Mouse (Mus musculus) forelimb bud, embryonic 11.5 days (tissue): ENCODE results near the gene Adamts13.
A peak's percentile ranks its signal among the peaks of the same experiment; 100 is the strongest.

ENCODE experiments used
- DNase-seq: peaks from one replicate; pipeline ENCODE4 v3.0.0-alpha.2; 2012; ENCODE audit warnings: low read depth, low spot score

The Adamts13 gene

DNA sequence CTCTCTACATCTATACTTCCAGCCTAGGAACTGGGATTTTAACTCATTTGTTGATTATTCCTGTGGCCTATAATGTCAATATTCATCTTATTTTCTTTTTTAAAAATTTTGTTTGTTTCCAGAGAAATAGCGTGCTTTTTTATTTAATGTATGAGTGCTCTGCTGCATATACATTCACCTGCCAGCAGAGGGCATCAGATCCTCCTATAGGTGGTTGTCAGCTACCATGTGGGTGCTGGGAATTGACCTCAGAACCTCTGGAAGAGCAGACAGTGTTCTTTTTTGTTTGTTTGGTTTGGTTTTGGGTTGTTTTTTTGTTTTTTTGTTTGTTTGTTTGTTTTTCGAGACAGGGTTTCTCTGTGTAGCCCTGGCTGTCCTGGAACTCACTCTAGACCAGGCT is 6.0 kb upstream of the Adamts13 start:
- no peak for DNase-seq

DNA sequence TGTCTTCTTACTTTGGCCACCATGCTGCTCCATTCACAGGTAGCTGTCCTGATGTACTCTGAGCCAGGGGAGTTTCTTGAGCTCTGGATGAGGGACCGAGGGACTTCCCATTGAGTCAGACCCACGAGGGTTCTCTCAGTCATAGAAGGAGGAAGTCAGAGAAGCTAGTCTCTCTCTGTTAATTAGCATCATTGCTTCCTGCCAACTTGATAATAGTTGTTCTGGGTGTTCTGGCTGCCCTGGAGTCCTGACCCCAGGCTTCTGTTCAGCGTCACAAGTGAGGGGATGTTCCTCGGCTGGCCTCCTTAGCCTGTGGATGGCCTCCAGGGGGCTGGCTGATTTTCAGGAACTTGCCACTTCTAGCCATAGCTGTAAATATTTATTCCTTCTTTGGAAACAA is 744 bp downstream of the Adamts13 start:
- no peak for DNase-seq

DNA sequence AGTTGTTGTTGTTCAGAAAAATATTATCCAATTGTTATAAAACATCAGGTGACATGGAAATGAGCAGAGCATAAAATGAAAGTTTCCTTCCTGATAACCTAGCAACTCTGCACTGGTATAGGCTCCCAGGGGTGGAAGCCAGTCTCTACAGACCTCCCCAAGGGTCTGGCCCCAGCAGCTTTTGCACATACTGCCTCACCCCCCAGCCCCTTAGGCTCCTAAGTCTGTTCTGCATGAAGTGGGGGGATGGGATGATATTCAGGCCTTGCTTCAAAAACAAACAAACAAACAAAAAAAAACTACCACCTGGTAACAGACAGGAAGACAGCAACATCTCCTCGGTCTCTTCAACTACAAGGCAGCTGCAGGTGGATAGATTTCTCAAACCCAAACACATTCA is 7.1 kb downstream of the Adamts13 start:
- no peak for DNase-seq

DNA sequence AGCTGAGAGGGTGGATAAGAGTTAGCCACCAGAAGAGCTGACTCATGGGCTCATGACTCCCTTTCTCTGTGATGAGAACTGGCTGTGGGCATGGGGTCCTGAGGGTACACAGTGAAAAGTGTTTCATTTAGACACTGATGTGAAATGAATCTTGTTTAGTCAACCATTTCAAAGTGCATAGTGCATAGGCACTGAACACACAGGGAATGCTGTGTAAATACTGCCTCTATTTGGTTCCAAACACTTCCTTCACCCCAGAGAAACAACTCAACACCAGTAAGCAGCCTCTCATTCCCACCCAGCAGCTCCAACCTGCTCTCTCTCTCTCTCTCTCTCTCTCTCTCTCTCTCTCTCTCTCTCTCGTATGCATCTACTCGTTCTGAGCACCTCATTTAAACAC is 11.0 kb downstream of the Adamts13 start:
- no peak for DNase-seq

DNA sequence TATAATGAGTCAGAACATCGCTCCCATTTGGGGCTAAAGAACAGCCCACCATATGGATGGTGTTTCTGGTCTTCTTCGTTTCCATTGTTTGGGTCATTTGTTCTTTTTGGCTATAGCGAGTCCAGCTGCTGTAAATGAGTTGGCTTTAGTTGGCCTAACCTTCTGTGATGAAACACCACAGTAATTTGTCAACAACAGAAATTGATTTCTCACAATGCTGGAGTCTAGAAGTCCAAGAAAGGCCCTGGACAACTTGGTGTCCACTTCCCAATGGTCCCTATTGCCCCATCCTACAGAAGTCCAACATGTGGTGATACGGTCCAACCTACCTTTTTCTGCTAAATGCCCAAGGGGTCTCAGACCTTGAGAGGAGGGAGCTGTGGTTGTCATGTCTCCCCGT is 11.4 kb downstream of the Adamts13 start:
- DNase-seq = no peak

DNA sequence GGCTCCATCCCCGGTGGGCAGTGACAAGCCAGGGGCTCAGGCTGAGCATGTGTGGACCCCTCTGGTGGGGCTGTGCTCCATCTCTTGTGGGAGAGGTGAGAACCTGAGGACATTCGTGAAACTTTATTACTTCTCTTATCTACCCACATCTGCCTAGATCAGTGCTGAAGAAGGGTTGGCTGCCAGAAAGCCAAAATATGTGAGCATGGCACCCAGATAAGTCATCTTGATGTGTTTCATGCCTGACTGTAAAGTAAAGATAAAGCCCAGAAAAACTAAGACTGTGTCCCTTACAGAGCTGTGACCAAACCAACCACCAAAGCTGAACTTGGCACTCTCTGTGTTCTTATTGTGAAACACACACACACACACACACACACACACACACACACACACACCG is 20.7 kb downstream of the Adamts13 start:
- no peak for DNase-seq

DNA sequence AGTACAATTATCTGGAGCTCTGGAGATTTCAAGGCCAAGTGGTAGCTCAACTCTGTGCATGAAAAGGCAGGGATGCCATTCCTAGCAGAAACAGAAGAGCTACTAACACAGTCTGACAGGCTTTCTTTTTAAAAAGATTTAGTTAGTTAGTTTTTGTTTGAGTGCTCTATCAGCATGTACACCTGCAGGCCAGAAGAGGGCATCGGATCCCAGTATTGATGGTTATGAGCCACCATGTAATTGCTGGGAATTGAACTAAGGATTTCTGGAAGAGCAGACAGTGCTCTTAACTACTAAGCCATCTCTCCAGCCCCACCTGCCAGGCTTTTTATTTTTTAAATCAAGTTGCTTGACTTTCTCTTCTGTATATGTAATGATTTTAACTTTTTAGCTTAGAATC is 24.3 kb downstream of the Adamts13 start:
- no peak for DNase-seq

DNA sequence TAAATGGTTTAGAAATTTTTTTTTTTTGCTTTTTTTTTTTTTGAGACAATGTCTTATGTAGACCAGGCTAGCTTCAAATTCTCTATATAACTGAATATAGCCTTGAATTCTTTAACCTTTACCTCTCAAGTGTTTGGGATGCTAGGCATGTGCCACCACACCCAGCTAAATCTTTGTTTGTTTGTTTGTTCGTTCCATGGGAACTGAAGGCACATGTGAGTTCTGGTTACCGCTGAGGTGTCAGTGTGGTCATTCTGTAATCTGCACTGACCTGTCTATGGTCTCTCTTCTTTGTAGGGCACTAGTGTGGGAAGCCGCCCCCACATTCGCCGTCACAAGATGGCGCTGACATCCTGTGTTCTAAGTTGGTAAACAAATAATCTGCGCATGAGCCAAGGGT is 24.8 kb downstream of the Adamts13 start:
- no peak for DNase-seq

DNA sequence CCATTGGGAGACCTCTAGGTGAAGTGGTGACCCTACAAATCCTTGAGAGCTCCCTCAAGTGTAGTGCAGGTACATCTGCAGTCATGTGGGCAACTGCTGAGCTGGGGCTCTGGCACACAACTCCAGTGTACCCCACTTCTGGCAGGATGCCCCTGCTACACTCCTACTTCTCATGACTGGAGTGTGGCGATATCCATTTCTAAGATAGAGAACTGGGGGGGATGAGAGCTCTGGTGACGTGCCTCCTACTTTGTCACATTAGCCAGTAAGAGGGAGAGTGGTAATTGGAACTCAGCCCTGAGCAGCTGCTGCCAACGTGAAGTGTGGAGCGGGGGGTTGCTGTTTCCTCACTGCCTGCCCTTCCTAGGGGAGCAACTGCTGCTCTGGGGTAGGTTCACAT is 33.0 kb downstream of the Adamts13 start:
- DNase-seq = no peak

DNA sequence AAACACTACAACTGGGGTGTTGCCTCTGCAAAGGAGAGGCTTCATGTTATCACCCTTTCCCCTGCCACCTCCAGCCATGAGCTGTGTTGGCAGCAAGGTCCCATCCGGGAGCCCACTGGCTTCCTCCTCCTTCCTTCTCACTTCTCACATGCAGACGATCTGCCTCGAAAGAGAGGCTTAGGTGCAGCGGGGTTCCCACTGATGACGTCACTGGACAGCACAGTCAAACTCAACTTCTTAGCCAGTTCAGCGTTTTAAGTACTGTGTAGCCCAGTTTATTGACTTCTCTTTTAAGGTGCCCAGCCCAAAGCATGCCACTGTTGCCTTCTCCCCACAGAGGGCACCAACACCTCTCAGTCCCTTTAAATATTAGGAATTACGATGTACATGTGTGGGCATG is 34.5 kb downstream of the Adamts13 start:
- no peak for DNase-seq

DNA sequence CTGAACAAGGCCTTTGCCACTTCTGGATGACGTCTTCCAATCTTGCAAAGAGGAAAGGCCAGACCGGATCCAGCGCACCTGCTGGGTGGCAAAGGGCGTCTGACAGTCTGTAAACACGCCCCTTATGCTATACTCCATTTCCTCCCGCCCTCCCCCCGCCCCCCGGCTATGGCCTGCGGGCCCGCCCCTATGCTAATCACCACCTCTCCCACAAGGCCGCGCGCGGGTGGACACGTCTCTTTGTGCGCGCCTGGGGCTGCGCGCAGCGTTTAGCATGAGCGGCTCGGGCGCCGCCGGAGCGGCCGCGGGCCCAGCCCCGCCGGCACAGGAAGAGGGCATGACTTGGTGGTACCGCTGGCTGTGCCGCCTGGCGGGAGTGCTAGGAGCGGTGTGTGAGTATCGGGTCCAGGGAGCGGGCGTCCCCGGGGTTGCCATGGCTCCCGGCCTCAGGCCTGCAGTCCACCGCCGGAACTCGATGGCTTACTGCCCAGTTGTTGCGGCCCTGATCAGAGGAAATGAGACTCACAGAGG is 36.6 kb downstream of the Adamts13 start, which contains the start of gene Cacfd1:
Cacfd1 (plus strand) TSS at position 213 of the 531 bp plus-strand sequence.
- peak; percentile 87 for DNase-seq

DNA sequence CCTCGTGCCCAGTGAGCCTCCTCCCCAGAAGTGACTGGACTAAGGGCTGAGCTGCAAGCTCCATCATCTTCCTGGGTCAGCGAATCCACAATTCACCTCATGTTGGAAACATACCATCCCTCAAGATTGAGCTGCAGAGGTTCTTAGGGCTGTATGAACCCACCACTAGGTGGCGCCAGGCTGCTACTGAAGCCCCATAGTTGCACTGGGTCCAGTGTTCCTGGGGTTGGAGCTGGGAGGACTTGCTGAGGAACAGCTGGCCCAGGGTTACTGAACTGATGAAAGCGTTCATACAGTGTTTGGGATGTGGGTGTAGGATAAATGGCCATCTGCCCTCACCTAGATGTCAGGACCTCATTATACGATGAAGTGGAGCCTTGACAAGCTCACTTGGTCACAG is 44.6 kb downstream of the Adamts13 start:
- DNase-seq = peak; percentile 74

DNA sequence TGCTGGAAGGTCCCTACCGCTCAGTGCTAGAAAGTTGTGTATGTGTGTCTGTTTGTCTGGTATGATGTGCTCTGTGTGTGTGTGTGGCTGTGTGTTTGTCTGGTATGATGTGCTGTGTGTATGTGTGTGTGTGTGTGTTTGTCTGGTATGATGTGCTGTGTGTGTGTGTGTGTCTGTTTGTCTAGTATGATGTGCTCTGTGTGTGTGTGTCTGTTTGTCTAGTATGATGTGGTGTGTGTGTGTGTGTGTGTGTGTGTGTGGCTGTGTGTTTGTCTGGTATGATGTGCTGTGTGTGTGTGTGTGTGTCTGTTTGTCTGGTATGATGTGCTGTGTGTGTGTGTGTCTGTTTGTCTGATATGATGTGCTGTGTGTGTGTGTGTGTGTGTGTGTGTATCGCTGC is 46.3 kb downstream of the Adamts13 start:
- DNase-seq = no peak

DNA sequence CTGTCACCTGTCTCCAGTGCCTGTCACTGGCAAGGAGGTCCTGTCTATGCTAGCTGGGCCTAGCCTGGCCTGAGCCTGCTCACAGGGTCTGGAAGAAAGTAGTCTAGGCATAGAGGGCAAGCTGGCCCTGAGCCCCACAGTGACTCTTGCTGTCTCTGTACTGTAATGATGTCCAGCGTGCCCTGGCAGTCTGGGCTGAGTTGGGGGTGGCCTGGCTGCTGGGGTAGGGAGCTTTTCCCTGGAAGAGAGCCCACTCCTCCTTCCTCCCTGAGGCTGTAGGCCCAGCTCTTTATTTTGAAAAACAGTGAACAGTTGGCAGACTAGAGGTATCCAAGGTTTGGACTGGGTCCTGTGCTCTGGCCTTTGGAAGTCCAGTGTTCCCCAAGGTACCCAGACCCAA is 47.9 kb downstream of the Adamts13 start:
- no peak for DNase-seq

DNA sequence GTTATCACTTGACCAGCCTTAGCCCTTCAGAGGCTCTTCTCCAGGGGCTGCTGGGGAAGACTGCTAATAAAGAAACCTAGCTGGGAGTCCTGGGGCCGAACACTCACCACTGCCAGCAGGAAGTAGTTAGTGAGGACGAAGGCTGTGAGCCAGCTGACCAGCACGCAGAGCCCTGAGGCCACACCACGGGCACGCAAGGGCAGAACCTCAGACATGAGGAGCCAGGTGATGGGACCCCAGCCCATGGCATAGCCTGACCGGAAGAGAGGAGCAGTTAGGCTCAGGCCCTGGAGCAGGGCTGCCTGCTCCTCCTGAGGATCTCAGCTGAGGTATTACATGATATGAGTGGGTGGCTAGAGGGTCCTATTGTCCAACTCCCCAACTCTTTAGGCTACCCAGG is 49.4 kb downstream of the Adamts13 start:
- DNase-seq = no peak

DNA sequence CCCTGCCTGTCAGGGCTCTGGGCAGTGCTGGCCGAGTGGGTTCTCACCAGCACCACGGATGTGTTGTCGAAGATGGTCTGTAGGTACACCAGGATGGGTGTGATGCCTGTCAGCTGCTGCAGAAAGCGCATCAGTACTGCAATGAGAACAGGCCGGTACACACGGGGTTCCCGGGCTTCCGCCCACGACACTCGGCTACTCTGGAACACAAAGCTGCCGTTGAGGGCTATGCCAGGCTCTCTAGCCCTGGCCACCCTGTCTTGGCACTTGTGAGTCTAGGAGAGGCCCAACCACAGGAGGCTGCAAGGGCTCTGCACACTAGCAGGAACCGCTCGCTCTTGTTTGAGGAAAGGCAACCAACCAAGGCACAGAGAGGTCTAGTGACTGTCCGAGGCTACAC is 50.9 kb downstream of the Adamts13 start:
- DNase-seq = no peak

DNA sequence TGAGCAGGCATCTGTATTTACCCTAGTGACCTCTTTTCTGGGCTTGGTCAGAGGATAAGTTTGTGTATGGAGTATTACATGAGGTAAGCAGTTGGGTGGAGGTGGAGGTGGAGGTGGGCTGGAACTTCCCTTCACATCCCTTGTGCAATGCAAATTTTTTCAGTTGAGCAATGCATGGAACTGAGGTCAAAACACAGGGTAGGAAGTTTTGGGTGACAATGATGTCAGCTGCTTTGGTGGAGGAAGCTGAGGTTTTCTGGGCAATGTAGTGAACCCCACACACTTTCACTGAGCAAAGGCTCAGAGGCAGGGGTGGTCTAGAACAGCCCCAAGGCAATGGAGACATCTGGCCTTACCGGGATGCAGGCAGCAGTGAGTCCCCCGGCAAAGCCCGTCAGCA is 52.3 kb downstream of the Adamts13 start:
- no peak for DNase-seq

DNA sequence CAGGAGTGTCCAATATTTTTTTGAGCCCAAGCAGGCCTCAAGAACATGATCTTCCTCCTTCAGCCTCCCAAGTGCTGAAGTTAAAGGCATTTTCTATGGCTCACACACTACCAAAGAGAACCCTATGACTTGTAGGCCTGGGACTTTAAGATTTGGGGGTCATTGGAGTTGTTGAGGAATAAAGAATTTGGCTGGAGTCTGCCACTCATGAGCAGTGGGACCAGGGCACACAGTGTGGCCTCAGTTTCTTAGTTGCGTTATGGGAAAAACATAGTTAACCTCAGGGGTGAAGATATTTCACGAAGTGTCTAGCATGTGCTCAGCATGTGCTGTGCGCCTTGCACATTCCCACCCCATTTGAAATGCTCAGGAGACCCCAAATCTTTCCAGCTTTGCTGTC is 53.1 kb downstream of the Adamts13 start:
- DNase-seq = no peak

DNA sequence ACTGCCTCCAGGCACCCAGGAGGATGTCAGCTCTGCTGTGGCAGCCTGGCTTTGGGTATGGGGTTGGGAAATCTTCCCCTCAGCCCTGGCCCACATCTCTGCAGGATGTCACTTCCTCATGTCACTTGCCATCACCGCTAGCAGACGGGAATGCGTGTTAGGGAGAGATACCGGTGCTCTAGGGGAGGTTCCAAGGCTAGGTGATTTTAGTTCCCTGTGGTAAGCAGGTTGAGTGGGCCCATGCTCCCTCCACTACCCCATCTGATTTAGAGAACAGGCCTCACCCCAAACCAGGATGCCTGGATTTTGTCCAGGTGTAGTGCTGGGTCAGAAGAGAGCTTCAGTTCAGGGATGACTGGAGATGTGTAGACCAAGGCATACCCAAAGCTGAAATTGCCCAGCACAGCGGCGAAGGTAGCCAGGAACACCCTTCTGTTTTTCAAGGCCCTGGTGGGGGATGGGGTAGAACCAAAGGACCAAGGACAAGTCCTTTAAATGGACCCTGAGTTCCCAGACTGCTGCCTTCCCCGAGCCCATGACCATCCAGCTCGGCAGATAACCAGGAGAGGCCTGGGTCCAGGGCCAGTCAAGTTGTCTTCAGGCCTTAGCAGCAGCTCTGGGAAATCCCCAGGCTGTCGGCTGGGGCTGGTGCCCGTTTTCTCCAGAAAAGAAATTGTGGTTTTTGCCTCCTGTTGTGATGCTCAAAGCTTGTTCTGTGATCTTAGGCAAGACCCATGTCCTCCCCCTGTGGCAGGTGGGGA is 53.8 kb downstream of the Adamts13 start:
- DNase-seq = no peak

DNA sequence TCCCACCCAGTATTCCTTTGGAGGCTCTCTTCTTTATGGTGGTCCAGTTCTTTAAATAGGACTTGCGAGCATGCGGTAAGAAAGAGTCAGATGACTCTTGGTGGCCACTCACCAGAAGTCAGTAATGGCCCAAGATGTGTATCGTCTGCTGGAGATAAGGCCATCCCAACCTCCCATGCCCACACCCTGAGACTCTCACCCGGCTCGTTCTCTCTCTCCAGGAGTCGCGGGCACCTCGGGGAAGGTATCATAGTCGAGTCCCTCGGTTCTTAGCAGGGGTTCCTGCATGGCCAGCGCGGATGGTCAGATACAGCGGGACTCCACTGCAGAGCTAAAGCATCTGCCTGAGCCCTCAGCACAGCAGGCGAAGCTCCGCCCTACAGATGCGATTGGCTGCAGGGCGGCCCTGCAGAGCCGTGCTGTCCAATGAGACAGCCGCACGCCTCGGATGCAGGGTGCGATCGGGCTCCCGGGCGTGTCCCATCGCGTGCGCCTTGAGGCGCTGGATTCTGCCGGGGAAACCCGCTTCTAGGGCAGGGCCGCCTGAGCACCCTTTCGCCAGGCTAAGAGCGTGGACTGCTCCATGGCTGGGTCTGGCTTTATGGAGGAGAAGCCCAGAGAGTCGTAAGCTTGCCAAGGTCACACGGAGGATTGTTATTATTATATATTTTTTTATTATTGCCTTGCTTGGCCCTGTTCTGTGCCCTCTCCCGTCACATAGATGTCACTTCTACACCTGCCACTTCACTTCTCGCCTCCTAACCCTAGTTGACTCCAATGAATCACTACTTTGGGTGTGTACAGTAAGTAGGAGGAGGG is 54.6 kb downstream of the Adamts13 start, which contains the start of gene Slc2a6:
Slc2a6 (minus strand) TSS at position 381 of the 819 bp plus-strand sequence.
- DNase-seq = peak; percentile 81

DNA sequence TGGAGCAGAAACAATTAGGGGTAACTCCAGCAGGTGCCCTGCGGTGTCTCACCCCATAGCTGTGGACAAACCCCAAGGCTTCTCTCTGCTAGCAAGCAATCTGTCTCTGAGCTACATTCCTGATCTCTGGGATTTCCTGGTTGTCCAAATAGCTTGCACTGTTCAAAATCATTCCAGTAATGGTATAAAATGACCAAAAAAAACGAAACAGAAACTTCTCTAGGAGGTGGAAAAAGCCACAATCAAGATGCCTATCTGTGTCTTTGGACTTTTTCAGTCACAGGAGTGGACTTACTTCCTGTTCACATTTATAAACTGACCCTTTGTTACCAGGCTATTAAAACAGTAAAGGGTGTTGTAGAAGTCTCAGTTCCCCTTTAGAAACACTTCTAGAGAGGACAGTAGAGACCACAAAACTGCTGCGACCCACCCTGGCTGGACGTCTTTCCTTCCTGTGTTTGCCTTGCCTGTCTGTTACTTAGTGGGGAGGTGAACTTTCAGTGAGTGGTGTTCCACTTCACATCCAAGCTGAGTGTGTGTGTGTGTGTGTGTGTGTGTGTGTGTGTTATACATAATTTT is 55.3 kb downstream of the Adamts13 start:
- DNase-seq = no peak

DNA sequence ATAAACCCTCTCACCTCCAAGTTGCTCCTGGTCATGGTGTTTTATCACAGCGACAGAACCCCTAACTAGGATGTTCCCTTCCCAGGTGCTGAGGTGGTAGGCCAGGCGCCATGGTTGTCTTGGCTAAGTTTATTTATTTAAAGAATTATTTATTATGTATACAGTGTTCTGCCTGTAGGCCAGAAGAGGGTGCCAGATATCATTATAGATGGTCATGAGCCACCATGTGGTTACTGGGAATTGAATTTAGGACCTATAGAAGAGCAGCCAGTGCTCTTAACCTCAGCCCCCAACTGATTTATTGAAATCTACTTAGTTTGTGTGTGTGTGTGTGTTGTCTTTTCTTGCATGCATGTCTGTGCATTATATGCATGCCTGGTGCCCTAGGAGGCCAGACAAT is 59.1 kb downstream of the Adamts13 start:
- no peak for DNase-seq
